Mouse (Mus musculus) gastrocnemius, adult 8-10 months (tissue): ENCODE results near the gene Cel. TPM values are rescaled to one million over a fixed set of nuclear protein-coding genes. Genes with fewer than 3 reads are reported as not detected.

Source experiments
- DNase-seq, 2 experiments: peaks; one replicate each; pipeline ENCODE4 v3.0.0; 2022; ENCODE audit warnings: low spot score in 2 of 2
- total RNA-seq, 4 experiments: library from RNA; stranded (reverse); gene quantifications; 2 replicates each; pipeline ENCODE4 v1.2.4; 2022

Cel gene
- total RNA-seq, 4 experiments from 2014 or later, result not detected

DNA sequence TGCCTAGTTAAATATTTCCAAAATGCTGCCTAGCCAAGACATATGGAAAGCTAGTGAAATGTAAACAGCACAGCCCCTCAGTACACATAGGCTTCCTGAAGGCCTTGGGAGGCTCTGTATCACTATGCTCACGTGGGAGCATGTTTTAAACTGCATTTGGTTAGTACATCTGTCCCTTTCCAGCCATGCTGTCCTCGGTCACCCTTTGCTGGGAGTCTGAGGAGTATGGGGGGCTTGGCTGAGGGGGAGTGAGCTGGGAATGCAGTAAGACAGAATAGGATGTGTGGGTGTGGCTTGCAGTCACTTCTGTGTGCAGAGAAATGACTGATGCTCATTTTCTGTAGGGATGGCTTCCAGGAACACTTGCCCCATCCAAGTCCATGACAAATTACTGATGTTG lies 22.5 kb upstream of the Cel start:
- DNase-seq, result no peak

DNA sequence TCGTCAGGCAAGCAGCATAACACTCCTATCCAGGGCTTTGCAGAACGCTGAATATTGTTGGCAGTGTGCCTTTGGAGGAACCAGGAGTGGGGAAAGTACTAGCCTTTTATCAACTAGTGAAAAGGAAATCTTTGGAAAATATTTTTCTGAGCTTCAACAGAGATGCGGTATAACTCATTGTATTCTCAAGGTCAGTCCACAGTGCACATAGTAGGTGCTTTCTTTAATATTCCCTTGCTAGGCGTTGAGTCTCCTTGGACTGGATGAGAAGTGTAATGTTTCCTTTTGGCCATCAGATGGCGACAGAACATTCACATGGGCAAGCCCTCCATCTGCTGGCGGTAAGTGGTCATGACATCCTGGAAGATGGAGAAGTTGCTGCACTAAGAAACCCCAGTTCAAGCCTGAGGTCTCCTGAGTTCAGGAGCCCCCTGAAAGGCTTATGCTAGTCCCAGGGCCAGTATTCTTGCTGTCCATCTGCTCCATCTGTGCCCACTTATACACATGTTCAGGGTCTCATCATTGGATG lies 21.9 kb upstream of the Cel start:
- peak; percentile 66 to 67 for DNase-seq

DNA sequence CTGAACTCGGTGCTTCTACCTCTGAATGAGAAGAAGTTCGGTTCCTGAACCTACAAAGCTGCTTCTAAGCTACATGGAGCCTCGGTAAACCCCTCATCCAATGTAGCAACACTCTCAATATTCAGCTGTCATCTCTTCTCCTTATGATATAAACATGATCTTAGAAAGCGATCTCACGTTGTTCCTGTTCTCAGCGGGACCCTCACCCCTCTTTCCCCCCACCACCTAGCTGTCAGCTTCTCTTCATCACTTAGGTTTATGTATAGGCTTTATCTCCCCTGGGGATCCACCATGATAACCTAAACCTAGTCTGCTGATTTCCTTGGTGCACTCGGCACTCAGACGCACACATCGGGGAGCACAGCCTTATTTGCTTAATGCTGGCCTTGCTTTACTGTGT lies 20.4 kb upstream of the Cel start, which contains the start of gene Gtf3c5:
Gene Gtf3c5, minus strand, starts transcription at position 101 of the 400 bp plus-strand sequence.
- no peak for DNase-seq

DNA sequence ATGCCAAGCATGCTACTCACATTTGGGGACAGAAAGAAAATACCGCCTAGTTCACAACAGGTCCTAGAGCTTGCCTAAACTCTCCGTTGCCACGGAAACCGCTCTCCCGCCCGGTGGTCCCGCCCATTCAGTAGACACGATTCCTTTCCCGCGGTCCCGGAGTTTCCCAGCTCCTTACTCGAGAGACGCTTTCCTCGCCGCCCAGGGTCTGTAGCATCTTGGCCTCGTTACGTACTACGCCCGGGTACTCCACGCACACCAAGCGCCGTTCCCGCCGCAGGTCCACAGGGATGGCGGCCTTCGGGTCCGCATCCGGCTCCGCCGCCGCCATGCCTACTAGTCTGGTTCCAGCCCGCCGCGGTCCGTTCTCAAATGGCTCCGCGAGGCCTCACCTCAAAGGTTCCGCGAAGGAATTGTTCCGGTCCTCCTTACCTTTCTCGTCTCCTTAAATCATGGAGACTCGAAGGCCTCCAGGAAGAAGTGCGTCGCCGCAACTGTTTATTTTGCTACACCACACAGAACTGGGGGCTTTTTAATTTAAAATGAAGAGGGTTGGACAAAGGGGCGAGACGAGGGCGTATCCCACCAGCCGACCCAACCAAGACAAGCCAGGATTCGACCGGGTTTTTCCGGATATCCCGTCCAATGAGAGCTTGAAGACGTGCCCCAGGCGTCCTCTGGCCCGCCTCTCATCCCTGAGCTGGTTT lies 19.6 kb upstream of the Cel start:
- DNase-seq, result peak; percentile 71 to 77

DNA sequence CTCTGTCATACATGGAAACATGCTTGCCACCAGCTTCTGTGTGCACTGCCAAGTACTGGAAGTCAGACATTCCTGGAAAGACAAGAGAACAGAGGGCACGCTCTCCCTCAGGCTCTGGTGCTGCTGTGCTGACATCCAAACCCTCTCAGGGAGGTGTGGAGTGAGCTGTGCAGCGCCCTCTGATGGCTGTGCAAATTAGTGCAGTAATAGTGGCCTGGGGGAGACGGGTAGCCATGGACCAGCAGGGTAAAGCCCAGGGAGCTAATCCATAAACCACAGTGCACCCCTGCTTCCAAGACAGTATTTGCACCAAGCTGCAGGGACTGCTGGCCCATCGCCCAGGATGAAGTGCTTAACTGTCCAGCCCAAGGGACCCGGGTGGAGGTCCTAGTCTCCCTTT lies 14.8 kb upstream of the Cel start:
- no peak for DNase-seq

DNA sequence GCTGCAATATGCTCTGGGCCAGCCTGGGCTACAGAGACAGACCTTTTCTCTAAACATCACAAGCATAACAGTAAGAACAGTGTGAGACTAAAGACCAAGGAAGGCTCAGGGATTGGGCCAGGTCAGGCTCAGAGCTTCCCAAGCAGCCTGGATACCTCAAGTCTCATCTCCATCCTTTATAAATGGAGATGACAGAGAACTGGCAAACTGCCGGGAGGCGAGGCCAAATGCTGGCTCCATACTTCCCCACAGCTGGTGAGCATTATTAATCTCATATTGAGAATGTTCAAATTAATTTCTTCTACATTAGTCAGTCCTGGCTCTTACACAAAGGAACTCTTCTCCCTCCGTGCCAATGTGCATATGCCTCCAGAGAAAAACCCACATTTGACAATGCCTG lies 13.6 kb upstream of the Cel start:
- no peak for DNase-seq

DNA sequence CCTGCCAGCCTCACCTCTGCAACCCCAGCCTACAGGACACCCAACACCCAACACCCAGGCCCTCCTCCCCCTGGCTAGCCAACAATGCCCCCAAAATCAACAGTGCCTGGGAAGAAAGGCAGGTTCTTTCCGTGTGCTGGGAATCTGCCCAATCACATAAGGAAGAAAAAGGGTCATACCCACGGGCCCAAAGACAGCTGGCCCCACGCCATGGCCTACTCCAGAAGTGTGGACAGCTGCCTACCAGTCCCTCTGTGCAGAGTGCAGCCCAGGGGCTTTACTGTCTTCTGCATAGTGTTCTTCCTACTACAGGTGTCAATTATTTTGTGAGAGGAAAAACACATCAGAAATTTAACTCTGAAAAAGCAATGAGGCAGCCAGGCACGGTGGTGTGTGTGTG lies 12.1 kb upstream of the Cel start:
- DNase-seq, result no peak

DNA sequence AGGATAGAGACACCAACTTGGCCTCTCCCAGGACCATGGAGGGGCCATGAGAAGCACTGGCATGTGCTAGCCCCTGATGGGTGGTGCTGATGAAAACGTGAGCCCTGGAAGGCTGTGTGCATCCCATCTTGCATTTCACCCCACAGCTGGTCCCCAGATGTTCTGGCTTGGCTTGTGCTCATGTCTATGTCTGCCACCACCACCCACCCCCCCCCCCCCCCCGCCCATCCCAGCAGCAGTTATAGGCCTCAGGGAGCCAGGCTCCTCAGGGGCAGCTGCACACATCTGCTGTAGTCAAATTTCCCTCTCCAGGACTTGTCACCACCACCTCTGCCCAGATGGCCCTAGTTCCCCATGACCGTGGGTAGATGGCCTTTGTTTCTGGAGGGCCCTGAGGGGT lies 6.7 kb upstream of the Cel start:
- DNase-seq, result no peak

DNA sequence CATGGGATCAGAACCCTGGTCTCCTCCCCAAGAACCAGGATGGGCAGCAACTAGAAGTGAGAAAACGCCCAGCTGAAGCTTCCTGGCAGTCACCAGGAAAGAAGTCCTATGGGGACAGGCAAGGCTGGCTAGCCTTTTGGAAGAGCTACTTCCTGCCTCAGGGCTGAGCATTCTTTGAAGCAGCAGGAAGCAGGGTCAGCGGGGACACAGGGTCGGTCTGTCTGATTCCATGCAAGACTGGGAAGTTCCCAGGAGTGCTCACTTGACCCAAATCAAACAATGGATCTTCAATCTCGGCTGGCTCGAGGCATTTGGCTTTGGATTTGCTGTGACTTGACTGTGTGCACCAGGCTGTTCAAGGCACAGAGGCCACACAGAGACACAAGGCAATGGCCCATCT lies 3.3 kb upstream of the Cel start:
- no peak for DNase-seq

DNA sequence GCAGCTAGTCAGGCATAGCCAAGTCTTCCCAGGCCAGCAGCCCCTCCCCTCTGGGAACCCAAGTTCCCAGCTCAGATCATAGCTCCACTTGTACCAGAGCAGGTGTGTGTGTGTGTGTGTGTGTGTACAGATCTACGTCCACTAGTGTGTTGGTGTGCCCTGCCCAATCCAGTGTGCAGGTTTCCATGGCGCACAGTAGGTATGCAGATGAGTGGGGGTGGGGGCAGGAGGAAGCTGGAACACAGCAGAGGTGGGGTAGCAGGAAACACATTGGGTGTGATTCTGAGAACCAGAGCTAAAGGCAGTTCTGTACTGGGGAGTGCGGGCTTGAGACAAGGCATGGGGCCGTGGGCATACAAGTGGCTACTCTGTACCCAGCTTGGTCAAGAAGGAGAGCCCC lies 1.2 kb upstream of the Cel start:
- DNase-seq, result no peak

DNA sequence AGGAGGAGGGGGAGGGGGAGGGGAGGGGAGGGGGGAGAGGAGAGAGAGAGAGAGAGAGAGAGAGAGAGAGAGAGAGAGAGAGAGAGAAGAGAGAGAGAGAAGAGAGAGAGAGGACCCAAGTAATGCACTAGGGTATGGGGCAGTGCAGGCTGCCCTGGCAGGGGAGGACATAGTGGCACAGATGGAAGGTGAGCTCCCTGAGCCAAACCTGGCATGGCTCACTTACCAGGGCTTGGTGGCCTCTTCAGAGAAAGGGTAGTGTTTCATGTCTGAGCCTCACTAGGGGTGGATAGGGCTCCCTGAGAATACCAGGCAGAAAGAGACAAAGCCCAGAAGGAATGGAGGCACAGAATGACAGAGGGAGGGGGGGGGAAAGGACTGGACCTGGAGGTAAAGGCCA lies 627 bp upstream of the Cel start:
- DNase-seq, result no peak

DNA sequence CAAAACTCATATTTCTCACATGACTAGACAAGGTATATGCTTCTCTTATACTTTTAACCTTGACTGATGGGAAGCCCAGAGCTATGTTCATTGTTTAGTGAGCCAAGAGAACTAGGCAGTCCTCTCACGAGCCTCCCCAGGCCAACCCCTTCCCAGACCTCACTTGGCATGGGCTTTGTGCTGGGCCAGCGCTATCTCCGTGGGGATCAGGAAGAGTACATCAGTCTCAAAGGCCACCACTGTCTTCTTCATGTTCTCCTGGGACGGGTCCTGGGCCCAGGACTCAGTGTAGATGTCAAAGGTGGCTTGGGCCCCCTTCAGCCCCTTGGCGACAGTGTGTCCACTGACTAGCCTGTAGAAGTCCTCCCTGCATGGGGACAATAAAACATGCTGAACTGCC lies 5.8 kb downstream of the Cel start:
- no peak for DNase-seq

DNA sequence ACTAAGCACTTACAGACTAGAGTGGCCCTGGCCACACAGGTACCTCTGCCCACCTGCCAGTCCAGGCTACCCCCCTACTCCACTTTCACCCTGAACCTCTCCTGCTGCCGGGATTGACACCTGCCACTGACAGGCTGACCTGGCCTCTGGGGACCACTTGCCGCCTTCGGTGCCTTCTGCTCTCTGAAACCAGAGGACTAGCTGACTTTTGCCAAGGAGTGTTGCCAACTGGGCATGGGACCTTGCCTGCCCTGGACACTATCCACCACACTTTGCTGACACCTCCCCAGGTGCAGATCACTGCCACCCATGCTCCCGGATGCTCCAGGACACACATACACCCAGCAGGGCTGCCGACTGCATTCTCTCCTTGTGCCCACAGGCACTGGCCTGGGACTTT lies 10.9 kb downstream of the Cel start:
- DNase-seq, result peak in 1 of 2 experiments; percentile 27

DNA sequence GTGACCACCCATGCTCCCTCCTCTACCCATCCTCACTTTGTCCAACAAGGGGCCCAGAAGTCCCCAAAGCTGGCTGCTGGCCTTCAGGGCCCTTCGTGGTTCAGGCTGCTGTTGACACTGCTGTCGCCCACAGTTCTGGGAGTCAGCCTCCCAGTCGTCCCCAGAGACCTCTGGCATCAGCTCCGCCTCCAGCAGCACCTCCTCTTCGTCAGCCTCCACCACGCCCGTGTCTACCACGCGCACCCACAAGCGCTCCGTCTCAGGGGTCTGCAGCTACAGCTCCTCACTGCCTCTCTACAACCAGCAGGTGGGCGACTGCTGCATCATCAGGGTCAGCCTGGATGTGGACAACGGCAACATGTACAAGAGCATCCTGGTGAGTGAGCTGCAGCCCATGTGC lies 14.0 kb downstream of the Cel start:
- no peak for DNase-seq

DNA sequence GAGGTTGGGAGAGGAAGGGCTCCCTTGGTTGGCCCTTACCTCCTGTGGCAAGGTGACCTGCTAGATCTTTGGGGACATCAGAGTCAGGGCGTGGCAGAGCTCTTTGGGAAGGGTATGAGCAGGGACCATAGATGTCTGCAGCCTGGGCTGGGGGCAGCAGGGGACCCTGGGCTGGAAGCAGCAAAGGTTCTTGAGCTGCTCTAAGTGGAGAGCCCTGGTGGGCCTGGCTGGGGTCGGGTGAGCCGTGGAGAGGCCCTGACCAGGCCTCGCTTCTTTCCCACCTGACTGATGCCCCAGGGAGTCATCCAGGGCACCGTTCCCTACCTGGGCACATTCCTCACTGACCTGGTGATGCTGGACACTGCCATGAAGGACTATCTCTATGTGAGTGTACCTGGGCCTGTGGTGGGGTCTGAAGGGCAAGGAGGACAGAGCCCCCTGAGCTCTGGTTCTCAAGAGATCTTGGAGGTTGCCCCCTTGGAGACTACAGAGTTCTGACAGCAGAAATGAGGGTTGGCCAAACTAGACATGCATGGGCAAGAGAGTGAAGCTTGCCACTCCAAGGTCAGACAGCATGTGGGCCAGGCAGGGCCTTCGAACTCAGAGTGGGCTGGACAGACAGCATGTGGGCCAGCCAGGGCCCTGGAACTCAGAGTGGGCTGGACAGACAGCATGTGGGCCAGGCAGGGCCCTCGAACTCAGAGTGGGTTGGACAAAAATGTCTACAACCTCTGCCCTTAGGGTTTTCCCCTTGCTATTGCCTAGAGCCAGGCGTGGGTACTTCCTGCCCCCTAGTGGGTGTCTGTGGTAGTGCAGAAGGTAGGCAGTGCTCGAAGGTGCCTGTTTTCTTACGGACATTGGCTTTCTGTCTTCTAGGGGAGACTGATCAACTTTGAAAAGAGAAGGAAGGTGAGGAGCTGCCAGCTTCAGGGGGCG lies 15.7 kb downstream of the Cel start:
- peak; percentile 79 for DNase-seq

DNA sequence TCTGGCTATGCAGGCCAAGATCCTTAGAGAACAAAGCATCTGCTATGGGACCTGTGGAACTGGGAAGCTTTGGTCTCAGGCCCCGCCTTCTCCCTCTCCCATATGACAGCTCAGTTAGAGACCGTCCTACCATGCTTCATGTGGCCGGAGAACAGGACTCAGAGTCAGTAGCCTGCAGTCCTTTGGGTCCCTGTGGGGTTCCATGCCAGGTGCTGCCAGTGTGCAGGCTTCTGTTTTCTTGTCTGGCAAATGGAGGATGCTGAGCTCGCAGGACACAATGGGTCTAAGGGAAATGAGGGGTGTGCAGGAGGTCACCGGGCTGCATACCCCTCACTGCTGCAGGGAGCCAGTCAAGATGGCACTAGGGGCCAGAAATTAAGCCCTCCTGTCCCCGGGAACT lies 16.6 kb downstream of the Cel start:
- no peak for DNase-seq

DNA sequence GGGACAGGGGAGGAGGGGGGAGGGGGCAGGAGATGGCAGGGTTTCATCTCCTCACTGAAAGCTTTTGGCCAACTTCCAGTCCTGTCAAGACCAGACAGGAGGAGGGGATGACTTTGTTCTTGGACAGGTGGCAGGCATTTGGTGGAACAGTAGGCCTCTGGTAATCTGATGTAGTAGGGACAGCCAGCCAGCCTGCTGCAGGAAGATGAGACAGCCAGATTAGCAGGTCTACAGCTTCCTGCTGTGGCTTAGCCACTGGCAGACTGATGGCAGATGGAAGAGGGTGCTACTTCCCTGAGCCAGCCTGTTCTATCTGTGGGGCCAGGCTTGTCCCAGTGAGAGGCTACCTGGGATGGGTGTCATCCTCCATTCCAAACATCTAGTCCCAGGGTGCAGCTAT lies 17.2 kb downstream of the Cel start:
- DNase-seq, result no peak

DNA sequence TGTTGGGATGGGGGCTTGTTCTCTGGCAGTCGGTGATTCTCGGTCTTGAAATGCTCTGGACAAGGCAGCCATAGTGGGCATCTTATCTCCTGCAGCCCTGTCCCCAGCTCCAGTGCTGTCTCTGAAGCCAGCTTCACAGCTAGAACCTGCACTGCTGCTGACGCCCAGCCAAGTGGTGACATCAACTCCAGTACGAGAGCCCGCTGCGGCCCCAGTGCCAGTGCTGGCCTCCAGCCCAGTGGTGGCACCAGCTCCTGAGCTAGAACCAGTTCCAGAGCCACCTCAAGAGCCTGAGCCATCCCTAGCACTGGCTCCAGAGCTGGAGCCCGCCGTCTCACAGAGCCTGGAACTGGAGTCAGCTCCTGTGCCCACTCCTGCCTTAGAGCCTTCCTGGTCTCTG lies 19.3 kb downstream of the Cel start:
- DNase-seq, result no peak

DNA sequence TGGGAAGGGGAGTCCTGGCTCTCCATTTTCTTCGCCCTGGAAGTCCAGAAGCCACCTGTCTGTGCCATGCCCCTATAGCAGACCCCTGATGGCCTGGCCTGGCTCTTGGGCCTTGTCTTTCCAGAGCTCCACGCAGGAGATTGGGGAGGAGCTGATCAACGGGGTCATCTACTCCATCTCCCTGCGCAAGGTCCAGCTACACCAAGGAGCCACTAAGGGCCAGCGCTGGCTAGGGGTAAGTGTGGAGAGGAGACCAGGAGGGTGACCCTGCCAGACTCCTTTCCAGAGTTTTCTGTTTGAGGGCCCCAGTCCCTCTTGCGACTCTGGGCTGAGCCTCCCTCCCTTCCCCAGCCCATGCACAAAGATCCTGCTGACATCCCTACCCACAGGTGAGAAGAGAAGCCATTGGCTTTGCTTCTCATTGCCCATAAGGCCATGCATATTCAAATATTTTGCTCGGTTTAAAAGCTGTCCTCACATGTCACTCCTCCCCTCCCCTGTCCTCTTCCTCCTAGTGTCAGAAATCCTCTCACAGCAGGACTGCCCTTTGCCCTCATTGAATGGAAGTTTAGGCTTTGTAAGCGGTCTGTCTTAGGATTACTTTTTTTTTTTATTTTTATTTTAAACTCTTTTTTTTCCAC lies 22.5 kb downstream of the Cel start:
- DNase-seq, result no peak

DNA sequence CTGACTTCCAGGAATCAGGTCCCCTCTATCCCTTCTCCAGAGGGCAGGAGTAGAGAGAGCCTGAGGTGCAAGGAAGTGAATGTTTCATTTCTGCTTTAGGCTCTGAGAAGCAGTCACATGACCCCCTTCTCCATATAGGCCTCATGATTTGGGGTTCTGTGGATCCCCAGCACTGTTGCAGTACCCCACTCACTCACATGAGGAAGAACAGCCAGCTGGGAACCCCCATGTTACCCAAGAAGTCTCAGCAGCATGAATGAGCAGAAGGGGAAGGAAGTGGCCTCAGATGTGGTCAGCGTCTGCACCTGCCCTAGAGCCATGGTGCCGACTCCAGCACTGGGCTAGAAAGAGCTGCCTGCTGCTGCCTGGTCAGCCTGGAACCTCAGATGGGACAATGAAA lies 23.3 kb downstream of the Cel start:
- no peak for DNase-seq

DNA sequence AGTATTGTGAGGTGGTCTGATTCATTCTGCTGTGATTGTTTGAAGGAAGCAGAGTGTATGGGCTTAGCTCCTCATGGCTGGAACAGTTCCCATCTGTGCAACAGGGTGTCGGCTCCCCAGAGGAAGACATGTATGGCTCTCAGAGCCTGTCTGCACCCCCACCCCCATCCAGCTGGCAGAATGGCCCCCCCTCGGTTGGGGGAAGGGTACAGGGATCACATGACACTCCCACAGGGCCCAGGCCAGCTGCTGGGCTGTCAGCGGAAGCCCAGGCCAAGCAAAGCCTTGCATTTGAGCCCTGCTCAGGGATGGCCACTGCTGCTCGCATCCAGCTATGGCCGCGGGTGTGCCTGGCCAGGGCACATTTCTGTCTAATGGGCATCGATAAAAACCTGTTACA lies 24.0 kb downstream of the Cel start:
- peak; percentile 83 to 84 for DNase-seq

DNA sequence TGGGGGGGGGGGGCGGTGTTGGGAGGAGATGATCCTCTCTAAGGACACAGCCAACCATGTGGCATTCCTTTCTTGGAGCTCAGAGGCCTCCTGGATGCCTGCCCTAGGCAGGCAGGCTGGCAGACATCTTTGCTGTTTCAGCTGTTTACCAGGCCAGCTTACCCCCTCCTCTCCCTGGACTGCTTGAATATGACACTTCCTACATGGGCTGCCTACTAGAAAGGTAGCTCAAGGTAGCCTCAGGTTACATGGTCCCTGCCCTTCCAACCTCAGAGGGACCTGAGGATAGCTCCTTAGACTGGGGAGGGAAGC lies 24.4 kb downstream of the Cel start:
- peak; percentile 60 to 75 for DNase-seq
